8 mouse cellular contexts compared by ENCODE assay signal in genomic region chr5:123930508-123930989, GRCm38 (mm10). TPM values are rescaled to one million over a fixed set of nuclear protein-coding genes. Genes with fewer than 3 reads are reported as not detected.
DNase-seq lines count a peak whose midpoint lies in the region; ATAC-seq lines count a peak whose summit lies in the region.

TSS of gene Ccdc62 (plus strand) at chr5:123930679.

- ATAC-seq in common myeloid progenitor, adult 5-6 weeks (replicated peaks; ENCODE audit: low read depth, poor library complexity, severe bottlenecking), result peak; percentile 88

- H3K27me3 ChIP-seq in megakaryocyte, embryonic 14.5 days (replicated peaks), result no peaks in the 10 kb centered on the region

- H3K36me3 ChIP-seq in megakaryocyte, embryonic 14.5 days (replicated peaks; ENCODE audit: low read length), result peaks cover 34% of the 10 kb centered on the region

- DNase-seq in ZHBTc4 (ENCODE audit: low read depth, low spot score), result peak; percentile 98
- DNase-seq in gastrocnemius, adult 8-10 months (ENCODE audit: low spot score in 2 of 2), result peak; percentile 83 to 90
- DNase-seq in hindlimb bud, embryonic 11.5 days (ENCODE audit: extremely low spot score, low read depth, low spot score), result peak; percentile 96
- DNase-seq in left cerebral cortex, adult 8-10 months (ENCODE audit: low spot score in 2 of 2), result peak; percentile 68 to 90
- peak; percentile 96 to 97 for DNase-seq in right cerebral cortex, postnatal 10 days (ENCODE audit: low spot score in 2 of 2)
- peak; percentile 91 for DNase-seq in urinary bladder, postnatal 25 days (ENCODE audit: low spot score)

- no peaks in the 10 kb centered on the region for H3K9me3 ChIP-seq in megakaryocyte, embryonic 14.5 days

- H3K4me3 ChIP-seq in megakaryocyte, embryonic 14.5 days (replicated peaks), result peak within 1 kb of the TSS; percentile 99

- H3K4me1 ChIP-seq in megakaryocyte, embryonic 14.5 days, result peaks cover 33% of the 10 kb centered on the region

RNA-seq across cellular contexts. Expression of gene Ccdc62, which starts in this region (rescaled TPM):
- 1.4 and 3.6 TPM in 2 replicates for total RNA-seq in common myeloid progenitor, adult 5-6 weeks (2017)
- 1 to 10 TPM in 3 of 4 experiments, under 1 TPM in 1; 0.56 to 2.1 (median 1.3) TPM for total RNA-seq in gastrocnemius, adult 8-10 months (2022)
- 1 to 10 TPM; 2.0 to 6.9 (median 5.4) TPM for total RNA-seq in left cerebral cortex, adult 8-10 months (2022)
- polyA plus RNA-seq in megakaryocyte, embryonic 14.5 days (2012; ENCODE audit: insufficient read depth, low replicate concordance), result 2.1 TPM in 1 of 2 replicates, not detected in the other

Comparison
In these comparisons a context has a peak if more than half of its experiments do, and no peak if none do; other contexts are left out.
1. Peak in every context shown above with its lines: DNase-seq, ATAC-seq and H3K4me3 ChIP-seq.